Mouse (Mus musculus) heart, adult 2 months (tissue): ENCODE results near the gene Npc1l1.

Experiments used
- CTCF ChIP-seq: fragments of 200-600 bp; IDR thresholded peaks from 2 replicates; pipeline ENCODE4 v1.8.1; 2022; ENCODE audit warnings: antibody characterized with exemption, mild to moderate bottlenecking, moderate library complexity
- POLR2A ChIP-seq: fragments of 200-500 bp; IDR thresholded peaks from 2 replicates; pipeline ENCODE4 v1.6.1; 2011; ENCODE audit warnings: mild to moderate bottlenecking, low read depth, low read length, control low read depth; ENCODE audit not compliant: insufficient read depth

DNA sequence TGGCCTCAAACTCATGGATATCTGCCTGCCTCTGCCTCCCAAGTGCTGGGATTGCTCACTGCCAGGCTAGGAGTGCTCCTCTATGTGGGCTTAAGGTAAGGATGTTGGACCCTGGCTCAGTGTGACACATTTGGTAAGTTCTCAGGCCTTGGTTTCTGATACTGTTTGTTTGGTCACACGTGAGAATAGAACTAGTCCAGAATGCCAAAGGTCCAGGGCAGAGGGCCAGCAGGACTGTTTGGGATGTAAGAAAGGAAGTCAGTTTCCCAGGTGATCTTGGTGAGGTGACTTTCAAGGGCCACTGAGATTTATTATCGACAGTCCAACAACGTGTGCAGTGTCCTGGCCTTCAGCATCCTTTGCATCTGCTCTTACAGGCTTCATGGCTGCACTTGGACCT is 46.5 kb upstream of the Npc1l1 start:
- no peak for TF ChIP-seq CTCF
- no peak for TF ChIP-seq POLR2A
